Mouse (Mus musculus): ENCODE results near the gene Prss50. TPM values are rescaled to one million over a fixed set of nuclear protein-coding genes. Genes with fewer than 3 reads are reported as not detected.

The Prss50 gene
- polyA plus RNA-seq, 1 experiment from 2014 or later: 0.35 TPM

DNA sequence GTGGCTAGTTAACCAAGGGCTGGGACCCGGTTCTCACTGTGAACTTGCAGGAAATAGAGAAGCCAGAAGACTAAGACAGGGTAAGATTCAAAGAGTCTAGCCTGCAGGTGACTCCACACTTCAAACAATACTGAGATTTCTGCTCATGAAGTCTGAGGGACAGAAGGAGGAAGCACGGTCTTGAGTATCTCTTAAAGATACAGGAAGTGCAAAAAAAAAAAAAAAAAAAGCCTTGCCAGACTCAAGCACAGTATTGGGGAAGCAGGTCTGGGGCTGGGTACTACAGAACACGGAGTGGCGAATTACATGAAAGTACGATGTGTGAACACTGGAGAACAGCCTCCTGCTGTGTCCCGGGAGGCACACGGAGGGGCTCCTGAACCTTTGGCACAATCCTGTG lies 31.9 kb upstream of the Prss50 start:
- Histone ChIP-seq H3K27me3 (replicated peaks; ENCODE audit: control insufficient read depth, insufficient read depth, low read length) (no peaks in the 10 kb centered on the region), H3K4me3 (ENCODE audit: low read depth, low read length) (no peak overlapping the region), H3K27ac (ENCODE audit: low read depth, low read length) (no peak overlapping the region), H3K4me2 (replicated peaks; ENCODE audit: low read depth) (no peak overlapping the region), H3K9me3 (ENCODE audit: control insufficient read depth) (no peaks in the 10 kb centered on the region), H3K4me1 (replicated peaks; ENCODE audit: control insufficient read depth, insufficient read depth, low read length) (no peaks in the 10 kb centered on the region), H3K9ac (ENCODE audit: low read depth, low read length) (no peak overlapping the region), H3K36me3 (ENCODE audit: control insufficient read depth, insufficient read depth) (no peaks in the 10 kb centered on the region)
- no peak for ATAC-seq
- no peak for TF ChIP-seq CTCF (IDR thresholded peaks at IDR 0.05; ENCODE audit: low read depth)
- WGBS: 66% methylated on average over 7 of the region's 7 CpGs

- Histone ChIP-seq H3K4me3 (ENCODE audit: low read depth, low read length) (no peak within 1 kb of the TSS), H3K27me3 (replicated peaks; ENCODE audit: control insufficient read depth, insufficient read depth, low read length) (no peaks in the 10 kb centered on the region), H3K9ac (ENCODE audit: low read depth, low read length) (no peak within 1 kb of the TSS), H3K36me3 (ENCODE audit: control insufficient read depth, insufficient read depth) (no peaks in the 10 kb centered on the region), H3K27ac (ENCODE audit: low read depth, low read length) (no peak within 1 kb of the TSS), H3K4me2 (replicated peaks; ENCODE audit: low read depth) (no peak within 1 kb of the TSS), H3K9me3 (ENCODE audit: control insufficient read depth) (no peaks in the 10 kb centered on the region), H3K4me1 (replicated peaks; ENCODE audit: control insufficient read depth, insufficient read depth, low read length) (no peaks in the 10 kb centered on the region)
- TF ChIP-seq CTCF (IDR thresholded peaks at IDR 0.05; ENCODE audit: low read depth): no peak
- 83% methylated on average over 3 of the region's 3 CpGs for WGBS
- no peak for ATAC-seq
Observed at GRCm38 (mm10) chr9:110826390-110826789, 31.4 kb upstream of the Prss50 start, which contains the start of gene Prss43. Gene Prss43 (plus strand): TSS chr9:110826690.

- Histone ChIP-seq H3K36me3 (ENCODE audit: control insufficient read depth, insufficient read depth) (no peaks in the 10 kb centered on the region), H3K9ac (ENCODE audit: low read depth, low read length) (no peak overlapping the region), H3K4me2 (replicated peaks; ENCODE audit: low read depth) (no peak overlapping the region), H3K9me3 (ENCODE audit: control insufficient read depth) (no peaks in the 10 kb centered on the region), H3K27me3 (replicated peaks; ENCODE audit: control insufficient read depth, insufficient read depth, low read length) (no peaks in the 10 kb centered on the region), H3K27ac (ENCODE audit: low read depth, low read length) (no peak overlapping the region), H3K4me1 (replicated peaks; ENCODE audit: control insufficient read depth, insufficient read depth, low read length) (no peaks in the 10 kb centered on the region), H3K4me3 (ENCODE audit: low read depth, low read length) (no peak overlapping the region)
- no peak for TF ChIP-seq CTCF (IDR thresholded peaks at IDR 0.05; ENCODE audit: low read depth)
- no peak for ATAC-seq
- WGBS: 79% methylated on average over 5 of the region's 5 CpGs
Observed at GRCm38 (mm10) chr9:110833021-110833420, 24.7 kb upstream of the Prss50 start.

GRCm38 (mm10) chr9:110834411-110834810 lies 23.4 kb upstream of the Prss50 start, which contains the start of gene Prss45:
Gene Prss45 (plus strand): TSS chr9:110834588.
- WGBS: 83% methylated on average over 19 of the region's 19 CpGs
- no peak within 1 kb of the TSS for H3K4me2 ChIP-seq (replicated peaks; ENCODE audit: low read depth)

GRCm38 (mm10) chr9:110834961-110835360 lies 22.8 kb upstream of the Prss50 start:
- Histone ChIP-seq H3K27me3 (replicated peaks; ENCODE audit: control insufficient read depth, insufficient read depth, low read length) (no peaks in the 10 kb centered on the region), H3K9me3 (ENCODE audit: control insufficient read depth) (no peaks in the 10 kb centered on the region), H3K4me1 (replicated peaks; ENCODE audit: control insufficient read depth, insufficient read depth, low read length) (no peaks in the 10 kb centered on the region), H3K36me3 (ENCODE audit: control insufficient read depth, insufficient read depth) (no peaks in the 10 kb centered on the region), H3K4me3 (ENCODE audit: low read depth, low read length) (no peak overlapping the region), H3K9ac (ENCODE audit: low read depth, low read length) (no peak overlapping the region), H3K27ac (ENCODE audit: low read depth, low read length) (no peak overlapping the region), H3K4me2 (replicated peaks; ENCODE audit: low read depth) (no peak overlapping the region)
- no peak for TF ChIP-seq CTCF (IDR thresholded peaks at IDR 0.05; ENCODE audit: low read depth)
- no peak for ATAC-seq
- 42% methylated on average over 10 of the region's 10 CpGs for WGBS

More at GRCm38 (mm10) chr9:110834411-110834810, 23.4 kb upstream of the Prss50 start, which contains the start of gene Prss45:
- no peak within 1 kb of the TSS for H3K4me3 ChIP-seq (ENCODE audit: low read depth, low read length)
- TF ChIP-seq CTCF (IDR thresholded peaks at IDR 0.05; ENCODE audit: low read depth): no peak
- H3K27me3 ChIP-seq (replicated peaks; ENCODE audit: control insufficient read depth, insufficient read depth, low read length): no peaks in the 10 kb centered on the region
- no peaks in the 10 kb centered on the region for H3K36me3 ChIP-seq (ENCODE audit: control insufficient read depth, insufficient read depth)
- ATAC-seq: no peak
- H3K9ac ChIP-seq (ENCODE audit: low read depth, low read length): no peak within 1 kb of the TSS
- no peaks in the 10 kb centered on the region for H3K4me1 ChIP-seq (replicated peaks; ENCODE audit: control insufficient read depth, insufficient read depth, low read length)
- no peak within 1 kb of the TSS for H3K27ac ChIP-seq (ENCODE audit: low read depth, low read length)
- no peaks in the 10 kb centered on the region for H3K9me3 ChIP-seq (ENCODE audit: control insufficient read depth)

DNA sequence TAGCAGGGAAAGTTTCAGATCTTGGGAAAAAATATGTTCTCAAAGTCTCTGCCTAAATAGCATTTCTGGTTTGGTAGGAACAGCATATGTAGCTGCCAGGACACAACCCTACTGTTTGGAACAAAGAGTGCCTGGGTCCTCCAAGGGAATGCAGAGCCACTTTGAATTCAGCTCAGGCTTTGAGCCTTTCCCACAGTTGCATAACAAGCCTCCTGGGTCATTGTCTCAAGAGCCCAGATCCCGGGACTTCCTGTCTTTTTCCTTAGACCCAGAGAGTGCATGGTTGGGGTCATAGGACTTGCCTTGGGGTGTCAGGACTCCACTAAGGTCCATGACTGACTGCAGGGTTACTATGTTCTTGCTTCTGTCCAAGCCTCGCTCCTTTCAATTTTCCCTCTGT lies 21.7 kb upstream of the Prss50 start:
- H3K4me2 ChIP-seq (replicated peaks; ENCODE audit: low read depth): no peak overlapping the region
- H3K27ac ChIP-seq (ENCODE audit: low read depth, low read length): no peak overlapping the region
- TF ChIP-seq CTCF (IDR thresholded peaks at IDR 0.05; ENCODE audit: low read depth): no peak
- H3K4me3 ChIP-seq (ENCODE audit: low read depth, low read length): no peak overlapping the region
- ATAC-seq: no peak
- H3K9ac ChIP-seq (ENCODE audit: low read depth, low read length): no peak overlapping the region
- no peaks in the 10 kb centered on the region for H3K36me3 ChIP-seq (ENCODE audit: control insufficient read depth, insufficient read depth)
- no peaks in the 10 kb centered on the region for H3K4me1 ChIP-seq (replicated peaks; ENCODE audit: control insufficient read depth, insufficient read depth, low read length)
- H3K27me3 ChIP-seq (replicated peaks; ENCODE audit: control insufficient read depth, insufficient read depth, low read length): no peaks in the 10 kb centered on the region
- WGBS: 64% methylated on average over 2 of the region's 2 CpGs
- no peaks in the 10 kb centered on the region for H3K9me3 ChIP-seq (ENCODE audit: control insufficient read depth)

GRCm38 (mm10) chr9:110840905-110841304 lies 16.9 kb upstream of the Prss50 start:
- no peak for ATAC-seq
- Histone ChIP-seq H3K4me1 (replicated peaks; ENCODE audit: control insufficient read depth, insufficient read depth, low read length) (no peaks in the 10 kb centered on the region), H3K9ac (ENCODE audit: low read depth, low read length) (no peak overlapping the region), H3K27me3 (replicated peaks; ENCODE audit: control insufficient read depth, insufficient read depth, low read length) (no peaks in the 10 kb centered on the region), H3K27ac (ENCODE audit: low read depth, low read length) (no peak overlapping the region), H3K4me3 (ENCODE audit: low read depth, low read length) (no peak overlapping the region), H3K36me3 (ENCODE audit: control insufficient read depth, insufficient read depth) (no peaks in the 10 kb centered on the region), H3K9me3 (ENCODE audit: control insufficient read depth) (no peaks in the 10 kb centered on the region), H3K4me2 (replicated peaks; ENCODE audit: low read depth) (no peak overlapping the region)
- 91% methylated on average over 6 of the region's 6 CpGs for WGBS
- no peak for TF ChIP-seq CTCF (IDR thresholded peaks at IDR 0.05; ENCODE audit: low read depth)
